Mouse (Mus musculus): ENCODE measurements around the gene Gm49486.

DNA sequence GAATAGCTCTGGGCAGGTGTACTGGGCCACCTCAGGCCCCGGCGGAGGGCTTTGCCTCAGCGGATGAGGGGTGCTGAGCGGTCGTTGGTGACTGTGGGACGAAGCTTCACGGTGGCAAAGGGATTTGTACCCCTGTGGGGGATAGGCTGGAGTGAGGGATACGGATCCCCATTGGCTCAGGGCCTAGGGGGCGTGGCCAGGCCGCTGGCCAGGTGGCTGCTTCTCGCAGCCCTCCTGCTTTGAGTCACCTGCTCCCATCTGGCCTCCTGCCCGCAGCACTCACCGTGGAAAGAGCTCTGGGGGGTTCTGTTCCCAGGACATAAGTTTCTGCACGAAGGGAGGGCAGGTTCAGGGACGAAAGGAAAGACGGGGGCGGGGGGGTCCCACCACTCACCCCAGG lies 29.3 kb downstream of the Gm49486 start:
- no peak for TF ChIP-seq CTCF (IDR thresholded peaks at IDR 0.05; ENCODE audit: low read depth, low read length)
- no peak for TF ChIP-seq TAL1 (conservative IDR thresholded peaks at IDR 0.05; ENCODE audit: low read depth, low read length)

All from G1E (cell line).